Mouse (Mus musculus): ENCODE measurements around the gene Ppp4c. TPM values are rescaled to one million over a fixed set of nuclear protein-coding genes. Genes with fewer than 3 reads are reported as not detected.

The Ppp4c gene
- polyA plus RNA-seq, 2 experiments, result 238 to 268 TPM

- Histone ChIP-seq H3K27me3 (ENCODE audit: control insufficient read depth, insufficient read depth, low read length) (no peaks in the 10 kb centered on the region), H3K36me3 (ENCODE audit: control insufficient read depth, insufficient read depth, low read length) (peaks cover 51% of the 10 kb centered on the region), H3K4me1 (ENCODE audit: control insufficient read depth, insufficient read depth, low read length) (peaks cover 21% of the 10 kb centered on the region), H3K9ac (ENCODE audit: low read depth, low read length, severe bottlenecking) (no peak overlapping the region), H3K9me3 (ENCODE audit: control insufficient read depth, low read length) (no peaks in the 10 kb centered on the region), H3K4me3 (replicated peaks; ENCODE audit: low read length) (no peak overlapping the region), H3K27ac (replicated peaks; ENCODE audit: low read depth, low read length) (no peak overlapping the region), H3K4me2 (replicated peaks; ENCODE audit: low read depth, low read length, severe bottlenecking) (no peak overlapping the region)
- ATAC-seq (ENCODE audit: low FRiP score, low read depth), result no peak
- TF ChIP-seq POLR2A (IDR thresholded peaks at IDR 0.05; ENCODE audit: borderline replicate concordance, extremely low read depth, insufficient read depth, insufficient read length), result no peak
- DNase-seq (ENCODE audit: low spot score), result no peak
- WGBS, result 74% methylated on average over 4 of the region's 4 CpGs
These were observed 1.9 kb upstream of the Ppp4c start for GRCm38 (mm10) chr7:126794271-126794605.

- H3K27ac ChIP-seq (replicated peaks; ENCODE audit: low read depth, low read length), result 0 out of 2 replicates have a peak overlapping the region, but pooled peaks have one; percentile 96
- 67% methylated on average over 4 of the region's 4 CpGs for WGBS
- DNase-seq (ENCODE audit: low spot score), result no peak
- H3K36me3 ChIP-seq (ENCODE audit: control insufficient read depth, insufficient read depth, low read length), result peaks cover 57% of the 10 kb centered on the region
- H3K4me3 ChIP-seq (replicated peaks; ENCODE audit: low read length), result no peak overlapping the region
- no peak for ATAC-seq (ENCODE audit: low FRiP score, low read depth)
- H3K9me3 ChIP-seq (ENCODE audit: control insufficient read depth, low read length), result no peaks in the 10 kb centered on the region
- no peaks in the 10 kb centered on the region for H3K27me3 ChIP-seq (ENCODE audit: control insufficient read depth, insufficient read depth, low read length)
- H3K9ac ChIP-seq (ENCODE audit: low read depth, low read length, severe bottlenecking), result no peak overlapping the region
- no peak for TF ChIP-seq POLR2A (IDR thresholded peaks at IDR 0.05; ENCODE audit: borderline replicate concordance, extremely low read depth, insufficient read depth, insufficient read length)
- H3K4me1 ChIP-seq (ENCODE audit: control insufficient read depth, insufficient read depth, low read length), result peaks cover 21% of the 10 kb centered on the region
- H3K4me2 ChIP-seq (replicated peaks; ENCODE audit: low read depth, low read length, severe bottlenecking), result no peak overlapping the region
These were observed 1.4 kb upstream of the Ppp4c start for GRCm38 (mm10) chr7:126793456-126794270.

DNA sequence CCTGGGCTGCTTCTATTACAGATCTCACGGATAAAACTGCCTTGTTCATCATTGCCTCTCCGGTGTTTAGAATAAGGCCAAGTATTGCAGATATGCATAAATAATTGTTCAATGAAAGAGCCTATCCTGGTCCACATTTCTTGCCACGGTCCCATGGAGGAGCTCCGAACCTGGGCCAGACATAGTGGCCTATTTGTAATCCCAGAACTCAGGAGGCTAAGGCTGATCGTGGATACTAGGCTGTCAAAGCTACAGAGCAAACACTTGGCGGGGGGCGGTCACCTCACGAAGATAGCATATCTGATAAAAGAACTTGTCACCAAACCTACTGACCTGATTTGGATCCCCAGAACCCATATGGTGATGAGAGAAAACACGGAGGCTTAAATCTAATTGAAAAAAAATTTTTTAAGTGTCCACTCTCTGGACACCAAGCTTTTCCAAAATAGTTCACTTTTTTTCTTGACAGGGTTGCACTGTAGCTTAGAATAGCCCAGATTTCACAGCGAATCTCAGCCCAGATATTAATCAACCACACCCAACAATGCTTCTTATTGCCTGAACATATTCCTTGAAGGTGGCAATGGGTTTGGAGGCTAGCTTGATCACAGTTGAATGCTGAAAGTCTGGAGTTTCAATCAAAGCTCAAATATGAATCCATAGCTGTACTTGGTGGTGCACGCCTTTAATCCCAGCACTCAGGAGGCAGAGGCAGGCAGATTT lies 586 bp upstream of the Ppp4c start:
- peaks cover 20% of the 10 kb centered on the region for H3K4me1 ChIP-seq (ENCODE audit: control insufficient read depth, insufficient read depth, low read length)
- H3K27ac ChIP-seq (replicated peaks; ENCODE audit: low read depth, low read length), result peak overlapping the region; percentile 96
- H3K27me3 ChIP-seq (ENCODE audit: control insufficient read depth, insufficient read depth, low read length), result no peaks in the 10 kb centered on the region
- H3K9ac ChIP-seq (ENCODE audit: low read depth, low read length, severe bottlenecking), result peak overlapping the region; percentile 35; the same call in 1 of the 2 replicates
- peak overlapping the region; percentile 61 for H3K4me2 ChIP-seq (replicated peaks; ENCODE audit: low read depth, low read length, severe bottlenecking)
- H3K36me3 ChIP-seq (ENCODE audit: control insufficient read depth, insufficient read depth, low read length), result peaks cover 65% of the 10 kb centered on the region
- peak; percentile 1; the same call in 1 of the 2 replicates for ATAC-seq (ENCODE audit: low FRiP score, low read depth)
- peak overlapping the region; percentile 73 for H3K4me3 ChIP-seq (replicated peaks; ENCODE audit: low read length)
- WGBS, result 31% methylated on average over 11 of the region's 11 CpGs
- TF ChIP-seq POLR2A (IDR thresholded peaks at IDR 0.05; ENCODE audit: borderline replicate concordance, extremely low read depth, insufficient read depth, insufficient read length), result no peak
- H3K9me3 ChIP-seq (ENCODE audit: control insufficient read depth, low read length), result no peaks in the 10 kb centered on the region
- no peak for DNase-seq (ENCODE audit: low spot score)

DNA sequence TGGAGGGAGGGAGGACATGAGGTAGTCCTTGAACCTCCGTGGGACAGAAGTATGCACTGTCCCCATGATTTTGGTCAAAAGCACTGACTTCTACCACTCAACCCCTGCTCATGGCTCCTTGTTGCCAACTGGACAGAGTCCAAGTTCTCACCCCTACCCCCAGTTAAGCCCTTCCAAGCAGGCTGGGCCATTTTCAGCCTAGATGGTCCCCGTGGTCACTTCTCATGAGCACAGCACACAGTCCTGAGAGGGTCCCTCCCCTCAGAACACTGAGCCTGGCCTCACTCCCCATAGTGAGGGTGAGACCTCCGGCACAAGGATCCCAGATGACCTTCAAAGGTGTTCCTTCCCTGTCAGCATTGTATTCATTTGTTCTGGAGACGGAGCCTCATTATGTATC lies 3.2 kb downstream of the Ppp4c start:
- Histone ChIP-seq H3K36me3 (ENCODE audit: control insufficient read depth, insufficient read depth, low read length) (peaks cover 65% of the 10 kb centered on the region), H3K4me3 (replicated peaks; ENCODE audit: low read length) (no peak overlapping the region), H3K4me2 (replicated peaks; ENCODE audit: low read depth, low read length, severe bottlenecking) (no peak overlapping the region), H3K4me1 (ENCODE audit: control insufficient read depth, insufficient read depth, low read length) (peaks cover 10% of the 10 kb centered on the region; the same call in 1 of the 2 replicates), H3K9me3 (ENCODE audit: control insufficient read depth, low read length) (no peaks in the 10 kb centered on the region), H3K9ac (ENCODE audit: low read depth, low read length, severe bottlenecking) (no peak overlapping the region), H3K27me3 (ENCODE audit: control insufficient read depth, insufficient read depth, low read length) (no peaks in the 10 kb centered on the region), H3K27ac (replicated peaks; ENCODE audit: low read depth, low read length) (no peak overlapping the region)
- ATAC-seq (ENCODE audit: low FRiP score, low read depth) (no peak), DNase-seq (ENCODE audit: low spot score) (no peak)
- WGBS, result 90% methylated on average over 4 of the region's 4 CpGs
- TF ChIP-seq POLR2A (IDR thresholded peaks at IDR 0.05; ENCODE audit: borderline replicate concordance, extremely low read depth, insufficient read depth, insufficient read length), result no peak

DNA sequence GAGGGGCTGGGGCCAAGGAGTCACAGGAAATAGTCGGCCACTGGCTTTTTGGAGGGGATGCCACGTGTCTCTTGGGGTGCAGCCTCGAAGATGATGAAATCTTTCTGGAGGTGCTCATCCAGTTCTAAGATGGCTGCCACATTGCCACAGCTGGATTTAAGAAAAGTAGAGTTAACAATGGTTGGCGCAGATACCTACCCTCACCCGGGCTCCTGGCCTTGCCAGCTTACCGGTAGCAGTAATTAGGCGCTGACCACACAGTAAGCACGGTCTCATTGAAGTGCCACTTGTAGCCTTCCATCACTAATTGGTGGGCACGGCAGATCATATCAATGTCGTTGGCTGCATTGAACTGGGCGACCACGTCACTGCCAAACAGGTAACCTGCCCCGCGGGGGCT lies 6.2 kb downstream of the Ppp4c start:
- peaks cover 10% of the 10 kb centered on the region for H3K4me1 ChIP-seq (ENCODE audit: control insufficient read depth, insufficient read depth, low read length)
- 82% methylated on average over 14 of the region's 14 CpGs for WGBS
- H3K4me3 ChIP-seq (replicated peaks; ENCODE audit: low read length), result no peak overlapping the region
- no peak for TF ChIP-seq POLR2A (IDR thresholded peaks at IDR 0.05; ENCODE audit: borderline replicate concordance, extremely low read depth, insufficient read depth, insufficient read length)
- H3K27me3 ChIP-seq (ENCODE audit: control insufficient read depth, insufficient read depth, low read length), result no peaks in the 10 kb centered on the region
- ATAC-seq (ENCODE audit: low FRiP score, low read depth), result no peak
- H3K4me2 ChIP-seq (replicated peaks; ENCODE audit: low read depth, low read length, severe bottlenecking), result no peak overlapping the region
- no peak overlapping the region for H3K27ac ChIP-seq (replicated peaks; ENCODE audit: low read depth, low read length)
- no peak overlapping the region for H3K9ac ChIP-seq (ENCODE audit: low read depth, low read length, severe bottlenecking)
- H3K36me3 ChIP-seq (ENCODE audit: control insufficient read depth, insufficient read depth, low read length), result peaks cover 66% of the 10 kb centered on the region
- H3K9me3 ChIP-seq (ENCODE audit: control insufficient read depth, low read length), result no peaks in the 10 kb centered on the region
- no peak for DNase-seq (ENCODE audit: low spot score)

Data from limb, embryonic 14.5 days (tissue).